Mouse (Mus musculus): Measurements from ENCODE around the gene 1700011M02Rik.
"Not testable (repeated sequence)": the region's sequence is repeated elsewhere in the genome, so short reads cannot be mapped to it uniquely, and the experiment has no call there.

Gene 1700011M02Rik

GRCm38 (mm10) chrX:102908587-102908986 is at the start of gene 1700011M02Rik, which contains the start of gene Dmrtc1a:
Gene 1700011M02Rik (plus strand): TSS chrX:102908905.
Gene Dmrtc1a (minus strand): TSS chrX:102908687.
- not testable (repeated sequence) for DNase-seq (ENCODE audit: low read depth in 1 of 2, low spot score in 2 of 2)

- DNase-seq (ENCODE audit: low read depth in 1 of 2, low spot score in 2 of 2), result no peak
These were observed 40.8 kb upstream of the 1700011M02Rik start, which contains the start of gene 1700031F05Rik for GRCm38 (mm10) chrX:102867871-102868270. Gene 1700031F05Rik (minus strand): TSS chrX:102867971.

DNA sequence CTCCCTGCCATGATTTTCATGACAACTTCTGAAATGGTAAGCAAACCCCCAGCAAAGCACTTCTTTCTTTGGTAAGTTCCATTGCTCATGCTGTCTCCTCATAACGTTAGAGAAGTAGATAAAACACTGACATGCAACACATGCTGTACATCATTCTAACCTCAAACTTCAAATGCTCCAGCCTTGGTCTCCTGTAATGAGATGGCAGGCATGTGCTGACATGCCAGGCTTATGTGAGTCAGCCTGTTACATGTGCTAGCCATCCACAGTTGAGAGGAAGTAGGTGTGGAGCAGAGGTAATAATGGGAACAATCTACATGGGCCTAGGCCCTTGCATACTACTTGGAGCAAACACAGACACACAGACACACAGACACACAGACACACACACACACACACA is 6.1 kb downstream of the 1700011M02Rik start:
- not testable (repeated sequence) for DNase-seq (ENCODE audit: low read depth in 1 of 2, low spot score in 2 of 2)

DNA sequence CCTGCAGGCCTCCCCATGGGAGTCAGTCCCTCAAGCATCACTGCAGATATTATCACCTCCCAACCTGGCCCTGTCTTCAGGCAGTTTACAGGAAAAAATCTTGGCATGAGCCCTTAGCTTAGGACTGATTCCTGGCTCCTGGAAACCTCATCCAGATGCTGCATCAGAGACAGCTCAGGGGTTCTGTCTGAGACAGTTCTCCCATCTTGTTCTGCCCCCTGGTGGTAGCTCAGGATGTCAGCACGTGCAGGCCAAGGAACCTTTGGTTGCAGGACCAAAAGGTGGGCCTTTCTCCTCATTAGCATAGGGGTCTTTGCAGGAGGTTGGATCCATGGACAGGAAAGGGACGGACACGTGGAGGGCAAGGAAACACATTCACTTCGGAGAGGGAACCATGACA is 18.0 kb downstream of the 1700011M02Rik start:
- not testable (repeated sequence) for DNase-seq (ENCODE audit: low read depth in 1 of 2, low spot score in 2 of 2)

GRCm38 (mm10) chrX:102928072-102928471 is 19.4 kb downstream of the 1700011M02Rik start, which contains the start of gene 1700018G05Rik:
Gene 1700018G05Rik (plus strand): TSS chrX:102928372.
- not testable (repeated sequence) for DNase-seq (ENCODE audit: low read depth in 1 of 2, low spot score in 2 of 2)

GRCm38 (mm10) chrX:102932992-102933570 is 24.4 kb downstream of the 1700011M02Rik start:
- DNase-seq (ENCODE audit: low read depth in 1 of 2, low spot score in 2 of 2), result no peak

DNA sequence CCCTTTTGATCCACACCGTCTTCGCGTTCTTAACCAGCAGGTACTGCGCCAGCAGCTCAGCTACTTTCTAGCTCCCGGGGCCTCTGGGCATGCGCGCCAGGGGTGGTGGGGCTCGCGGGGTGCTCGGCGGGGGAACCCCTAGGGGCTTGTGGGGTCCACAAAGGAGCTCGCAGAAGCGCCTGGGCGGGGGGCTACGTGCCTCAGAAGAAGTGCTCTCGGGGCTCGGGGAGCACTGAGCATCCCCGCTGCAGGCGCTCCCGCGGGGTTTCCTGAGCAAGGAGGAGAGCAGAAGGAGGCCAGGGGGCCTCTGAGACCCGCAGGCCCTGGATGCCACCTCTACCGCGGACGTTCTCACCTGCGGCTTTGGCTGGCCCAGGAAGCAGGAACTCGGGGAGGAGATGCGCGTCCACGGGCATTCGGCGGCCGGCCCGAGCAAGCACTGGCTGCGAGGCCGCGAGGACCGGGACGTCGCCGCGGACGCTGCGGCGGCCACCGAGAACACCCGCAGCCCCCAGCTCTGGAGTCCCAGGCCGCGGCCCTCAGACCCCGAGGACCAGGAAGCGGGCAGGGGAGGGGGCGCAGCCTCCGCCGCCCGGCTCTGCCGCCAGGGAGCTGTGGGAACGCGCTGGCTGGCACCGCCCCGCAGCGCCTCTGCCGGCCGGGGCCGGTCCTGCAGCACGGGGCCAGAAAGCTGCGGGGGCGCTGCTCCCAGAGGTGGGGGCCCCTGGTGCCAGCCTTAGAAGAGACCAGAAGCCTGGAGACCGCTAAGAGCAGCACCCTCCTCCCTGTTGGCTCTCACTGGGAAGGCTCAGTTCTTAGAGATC is 25.1 kb downstream of the 1700011M02Rik start:
- no peak for DNase-seq (ENCODE audit: low read depth in 1 of 2, low spot score in 2 of 2)

- DNase-seq (ENCODE audit: low read depth in 1 of 2, low spot score in 2 of 2), result no peak
These were observed 25.7 kb downstream of the 1700011M02Rik start for GRCm38 (mm10) chrX:102934395-102934764.

- DNase-seq (ENCODE audit: low read depth in 1 of 2, low spot score in 2 of 2), result no peak
These were observed 28.0 kb downstream of the 1700011M02Rik start for GRCm38 (mm10) chrX:102936743-102937142.

- not testable (repeated sequence) for DNase-seq (ENCODE audit: low read depth in 1 of 2, low spot score in 2 of 2)
These were observed 41.4 kb downstream of the 1700011M02Rik start for GRCm38 (mm10) chrX:102950136-102950535.

GRCm38 (mm10) chrX:102958917-102959316 is 50.2 kb downstream of the 1700011M02Rik start:
- no peak for DNase-seq (ENCODE audit: low read depth in 1 of 2, low spot score in 2 of 2)

All from monocyte, adult 2 months (primary cell).